Mouse (Mus musculus) left cerebral cortex, adult 2 months (tissue): Measurements from ENCODE around the gene Foxk1. TPM values are rescaled to one million over a fixed set of nuclear protein-coding genes. Genes with fewer than 3 reads are reported as not detected.

Experiments
- DNase-seq, 2 experiments: peaks; one replicate each; pipeline ENCODE4 v3.0.0; 2021 to 2022; ENCODE audit warnings: low spot score in 2 of 2, mixed read lengths in 1 of 2; ENCODE audit errors: extremely low spot score in 1 of 2
- H3K27ac ChIP-seq: fragments of 200-600 bp; 2 replicates; pipeline ENCODE4 v1.8.1; 2022
- H3K4me3 ChIP-seq: fragments of 200-600 bp; 2 replicates; pipeline ENCODE4 v1.8.1; 2022
- CTCF ChIP-seq: fragments of 200-600 bp; IDR thresholded peaks from 2 replicates; pipeline ENCODE4 v1.8.1; 2022; ENCODE audit warnings: antibody characterized with exemption, mild to moderate bottlenecking, moderate library complexity
- intact Hi-C: fragments of 180-260 bp; cut with DNase I; formaldehyde crosslinking; loops from one replicate; pipeline ENCODE4 v1.15.1; 2025
- total RNA-seq, 2 experiments: library from RNA; stranded (reverse); gene quantifications; 2 replicates each; pipeline ENCODE4 v1.2.3; 2021

Foxk1 gene
- total RNA-seq, 2 experiments from 2014 or later = 40.4 to 46.1 TPM

- H3K27ac ChIP-seq = no peak overlapping the region
- DNase-seq = no peak
- TF ChIP-seq CTCF = no peak
- intact Hi-C loops = no loop called here
- no peak overlapping the region for H3K4me3 ChIP-seq
Measured at GRCm38 (mm10) chr5:142372207-142372606, 29.1 kb upstream of the Foxk1 start.

- no peak for DNase-seq
- Histone ChIP-seq H3K27ac (no peak overlapping the region), H3K4me3 (no peak overlapping the region)
- TF ChIP-seq CTCF = no peak
- intact Hi-C loops = no loop called here
Measured at GRCm38 (mm10) chr5:142374343-142374742, 27.0 kb upstream of the Foxk1 start.

GRCm38 (mm10) chr5:142375641-142376040, 25.7 kb upstream of the Foxk1 start:
- no peak for DNase-seq
- no peak for TF ChIP-seq CTCF
- Histone ChIP-seq H3K27ac (no peak overlapping the region), H3K4me3 (no peak overlapping the region)
- intact Hi-C loops = loop anchor here (2.0 kb wide), 1 partner anchor 63 kb away; no protein-coding TSS in a partner anchor

GRCm38 (mm10) chr5:142376071-142376470, 25.2 kb upstream of the Foxk1 start:
- intact Hi-C loops = loop anchor here (2.0 kb wide), 1 partner anchor 63 kb away; no protein-coding TSS in a partner anchor
- H3K4me3 ChIP-seq = no peak overlapping the region
- DNase-seq = no peak
- TF ChIP-seq CTCF = no peak
- H3K27ac ChIP-seq = no peak overlapping the region

- intact Hi-C loops = no loop called here
- TF ChIP-seq CTCF = no peak
- no peak overlapping the region for H3K27ac ChIP-seq
- no peak overlapping the region for H3K4me3 ChIP-seq
- DNase-seq = no peak
Measured at GRCm38 (mm10) chr5:142378068-142378467, 23.2 kb upstream of the Foxk1 start.

- TF ChIP-seq CTCF = no peak
- DNase-seq = no peak
- Histone ChIP-seq H3K4me3 (no peak overlapping the region), H3K27ac (no peak overlapping the region)
- intact Hi-C loops = no loop called here
Measured at GRCm38 (mm10) chr5:142380491-142380890, 20.8 kb upstream of the Foxk1 start.

- Histone ChIP-seq H3K4me3 (no peak overlapping the region), H3K27ac (peak overlapping the region; percentile 36; the same call in 1 of the 2 replicates)
- TF ChIP-seq CTCF = no peak
- DNase-seq = peak in 1 of 2 experiments; percentile 47
- intact Hi-C loops = no loop called here
Measured at GRCm38 (mm10) chr5:142384911-142385660, 16.2 kb upstream of the Foxk1 start.

GRCm38 (mm10) chr5:142386329-142386728, 15.0 kb upstream of the Foxk1 start:
- DNase-seq = no peak
- H3K27ac ChIP-seq = no peak overlapping the region
- intact Hi-C loops = no loop called here
- no peak overlapping the region for H3K4me3 ChIP-seq
- no peak for TF ChIP-seq CTCF

- Histone ChIP-seq H3K27ac (peak overlapping the region; percentile 19; the same call in 1 of the 2 replicates), H3K4me3 (no peak overlapping the region)
- no peak for DNase-seq
- intact Hi-C loops = no loop called here
- TF ChIP-seq CTCF = no peak; the same call in 1 of the 2 replicates
Measured at GRCm38 (mm10) chr5:142386784-142387680, 14.3 kb upstream of the Foxk1 start.

- H3K4me3 ChIP-seq = no peak overlapping the region
- TF ChIP-seq CTCF = peak; percentile 44
- H3K27ac ChIP-seq = no peak overlapping the region
- intact Hi-C loops = no loop called here
- DNase-seq = no peak
Measured at GRCm38 (mm10) chr5:142387716-142388115, 13.6 kb upstream of the Foxk1 start.

GRCm38 (mm10) chr5:142391691-142392090, 9.6 kb upstream of the Foxk1 start:
- Histone ChIP-seq H3K4me3 (no peak overlapping the region), H3K27ac (no peak overlapping the region)
- intact Hi-C loops = no loop called here
- TF ChIP-seq CTCF = no peak
- DNase-seq = no peak
